Mouse (Mus musculus) layer of hippocampus, postnatal 36 days (tissue): Measurements from ENCODE around the gene Cryba1. TPM values are rescaled to one million over a fixed set of nuclear protein-coding genes. Genes with fewer than 3 reads are reported as not detected.
"Not testable (repeated sequence)": the region's sequence is repeated elsewhere in the genome, so short reads cannot be mapped to it uniquely, and the experiment has no call there.

ENCODE experiments used
- DNase-seq, 2 experiments: peaks; one replicate each; pipeline ENCODE4 v3.0.0; 2022
- total RNA-seq, 2 experiments: library from RNA; stranded (reverse); gene quantifications; 2 replicates each; pipeline ENCODE4 v1.2.3; 2021

The Cryba1 gene
- not detected for total RNA-seq

DNA sequence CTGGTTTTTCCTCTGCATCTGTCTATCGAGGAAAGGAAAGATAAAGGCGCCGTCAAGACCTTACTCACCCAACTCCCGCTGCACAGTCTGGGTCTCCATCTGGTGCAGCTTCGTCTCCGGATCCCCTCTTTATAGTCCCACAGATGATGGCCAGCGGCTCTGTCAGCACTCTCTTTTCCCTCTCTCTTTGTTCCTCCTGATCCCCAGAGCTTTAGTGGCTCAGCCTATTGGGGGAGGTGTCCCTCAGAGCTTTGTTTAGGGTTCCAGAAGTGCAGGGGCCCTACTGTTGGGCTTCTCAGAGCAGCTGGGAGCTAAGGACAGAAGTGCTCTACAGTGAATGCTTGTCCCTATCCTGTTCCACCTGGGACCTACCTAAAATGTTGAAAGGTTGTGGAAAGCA, at the start of gene Cryba1:
Cryba1 (minus strand) TSS at position 101 of the 400 bp plus-strand sequence.
- DNase-seq, result no peak

- DNase-seq, result no peak
These were observed 47.0 kb upstream of the Cryba1 start for GRCm38 (mm10) chr11:77771879-77772713.

GRCm38 (mm10) chr11:77770346-77770745, 45.3 kb upstream of the Cryba1 start:
- no peak for DNase-seq

DNA sequence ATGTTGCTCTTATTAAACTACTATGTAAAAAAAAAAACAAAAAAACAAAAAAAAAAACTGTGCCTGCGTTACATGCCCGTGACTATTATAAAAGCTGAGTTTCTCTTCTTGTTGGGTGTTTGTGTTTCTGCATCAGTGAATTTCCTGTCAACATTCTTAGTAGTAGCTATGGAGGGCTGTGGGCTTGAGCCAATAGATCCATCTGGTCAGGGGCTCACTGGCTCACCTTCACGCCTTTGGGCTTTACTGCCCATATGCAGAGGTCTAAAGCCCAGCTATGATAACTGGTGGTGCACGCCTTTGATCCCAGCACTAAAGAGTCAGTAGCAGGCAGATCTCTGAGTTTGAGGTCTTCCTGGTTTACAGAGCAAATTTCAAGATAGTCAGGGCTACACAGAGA, 44.4 kb upstream of the Cryba1 start:
- DNase-seq, result no peak

DNA sequence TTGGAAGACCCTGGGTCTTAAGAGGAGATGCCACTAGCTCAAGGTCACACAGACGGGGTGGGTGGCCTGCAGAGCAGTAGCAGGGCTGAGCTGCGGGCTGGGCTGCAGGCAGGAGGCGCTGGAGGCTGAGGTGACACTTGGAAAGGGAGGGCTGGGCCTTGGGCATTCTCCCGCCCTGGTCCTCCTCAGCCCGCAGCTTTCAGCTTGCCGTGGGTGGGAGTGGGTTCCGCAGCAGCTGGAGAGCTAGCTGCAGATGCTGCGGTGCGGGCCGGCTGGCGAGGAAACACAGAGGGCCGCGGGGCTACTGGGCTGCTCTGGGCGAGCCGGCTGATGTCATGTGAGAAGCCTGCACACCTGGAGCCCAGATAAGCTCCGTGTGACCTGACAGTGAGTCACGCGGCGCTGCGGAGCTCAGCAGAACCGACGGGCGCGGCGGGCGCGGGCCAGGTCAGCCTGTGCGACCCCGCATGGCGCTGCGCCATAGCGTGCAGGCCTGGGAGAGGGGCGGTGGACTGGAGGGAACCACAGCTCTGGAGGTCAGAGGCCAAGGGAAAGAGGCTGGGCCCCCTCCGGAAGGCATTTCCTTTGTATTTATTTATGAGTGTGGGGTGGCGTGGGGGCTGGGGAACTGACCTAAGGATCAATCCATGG, 41.4 kb upstream of the Cryba1 start:
- DNase-seq, result peak in 1 of 2 experiments; percentile 32

DNA sequence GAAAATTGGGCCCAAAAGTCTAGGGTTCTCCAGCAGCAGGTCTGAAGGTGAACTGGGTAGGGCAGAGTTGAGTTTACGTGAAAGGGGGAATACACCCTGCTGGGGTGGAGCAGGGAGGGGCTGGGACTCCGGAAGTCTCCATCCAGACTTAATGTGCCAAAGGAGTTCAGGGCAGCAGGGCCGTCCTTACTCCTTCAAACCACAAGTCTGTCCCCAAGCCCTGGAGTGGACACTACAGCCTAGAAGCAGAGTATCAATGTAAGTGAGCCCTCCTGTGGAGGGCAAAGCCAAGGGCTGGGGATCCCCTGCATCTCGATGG, 40.3 kb upstream of the Cryba1 start:
- no peak for DNase-seq

DNA sequence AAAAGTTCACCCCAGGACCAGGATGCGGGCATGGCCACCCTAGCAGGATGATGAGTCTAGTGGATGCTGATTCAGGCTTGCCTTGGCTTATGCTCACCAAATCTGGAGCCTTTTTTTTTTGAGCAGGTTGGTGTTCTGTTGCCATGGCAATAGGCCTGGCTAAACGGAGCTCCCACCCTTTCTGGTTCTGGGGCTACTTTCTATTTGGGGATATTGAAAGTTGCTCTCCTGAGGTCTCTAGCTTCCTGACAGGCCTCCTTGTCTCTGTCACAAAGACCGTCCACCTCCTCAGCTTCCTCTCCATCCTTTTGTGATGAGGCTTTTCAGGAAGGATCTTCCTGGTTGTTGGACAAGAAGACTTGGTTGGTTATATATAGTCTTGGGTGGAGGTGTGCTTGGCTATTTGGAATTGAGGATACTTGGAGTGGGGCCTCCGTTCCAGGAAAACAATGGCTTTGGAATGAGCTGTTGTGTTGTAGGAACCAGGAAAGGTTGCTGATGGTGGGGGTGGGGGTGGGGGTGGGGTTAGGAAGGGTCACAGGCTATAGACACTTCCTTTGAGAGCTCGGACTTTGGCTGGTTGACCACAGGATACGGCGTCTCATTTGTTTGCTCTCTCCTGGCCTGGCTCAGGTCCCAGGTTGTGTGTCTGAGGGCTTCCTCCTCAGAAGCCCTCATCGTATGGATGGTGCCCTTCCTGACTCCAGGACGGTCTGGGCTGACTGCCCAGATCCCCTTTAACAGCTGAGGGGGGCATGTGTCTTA, 39.8 kb upstream of the Cryba1 start:
- DNase-seq, result peak in 1 of 2 experiments; percentile 45

DNA sequence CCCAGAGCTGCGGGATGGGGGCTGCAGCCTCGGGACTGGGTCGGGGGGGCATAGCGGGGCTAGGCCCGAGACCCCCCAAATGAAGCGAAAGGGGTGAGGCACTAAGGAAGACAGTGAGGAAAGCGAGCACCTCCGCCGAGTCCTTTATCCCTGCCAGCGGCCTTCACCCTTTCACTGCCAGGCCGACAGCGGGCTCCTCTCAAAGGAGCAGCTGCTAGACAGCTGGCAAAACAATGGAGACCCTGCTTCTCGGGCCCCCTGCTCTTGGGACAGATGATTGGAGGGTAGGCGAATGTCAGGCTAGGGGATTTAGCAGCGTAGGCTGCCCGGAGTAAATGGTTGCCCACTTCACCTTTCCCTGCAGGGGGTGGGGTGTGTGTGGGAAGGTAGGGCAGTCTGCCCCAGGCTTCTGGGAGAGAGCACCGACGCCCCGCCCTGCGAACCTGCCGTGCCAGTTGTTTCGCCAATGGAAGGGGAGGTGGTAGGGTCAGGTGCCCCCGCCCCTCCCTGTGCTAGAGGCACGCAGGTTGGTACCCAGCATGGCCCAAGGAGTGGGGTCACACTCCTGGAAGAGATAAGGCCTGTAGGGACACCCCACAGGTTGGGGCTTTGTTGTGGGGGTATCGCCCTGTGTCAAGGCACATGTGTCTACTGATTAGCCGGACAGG, 38.7 kb upstream of the Cryba1 start:
- DNase-seq, result peak in 1 of 2 experiments; percentile 32

DNA sequence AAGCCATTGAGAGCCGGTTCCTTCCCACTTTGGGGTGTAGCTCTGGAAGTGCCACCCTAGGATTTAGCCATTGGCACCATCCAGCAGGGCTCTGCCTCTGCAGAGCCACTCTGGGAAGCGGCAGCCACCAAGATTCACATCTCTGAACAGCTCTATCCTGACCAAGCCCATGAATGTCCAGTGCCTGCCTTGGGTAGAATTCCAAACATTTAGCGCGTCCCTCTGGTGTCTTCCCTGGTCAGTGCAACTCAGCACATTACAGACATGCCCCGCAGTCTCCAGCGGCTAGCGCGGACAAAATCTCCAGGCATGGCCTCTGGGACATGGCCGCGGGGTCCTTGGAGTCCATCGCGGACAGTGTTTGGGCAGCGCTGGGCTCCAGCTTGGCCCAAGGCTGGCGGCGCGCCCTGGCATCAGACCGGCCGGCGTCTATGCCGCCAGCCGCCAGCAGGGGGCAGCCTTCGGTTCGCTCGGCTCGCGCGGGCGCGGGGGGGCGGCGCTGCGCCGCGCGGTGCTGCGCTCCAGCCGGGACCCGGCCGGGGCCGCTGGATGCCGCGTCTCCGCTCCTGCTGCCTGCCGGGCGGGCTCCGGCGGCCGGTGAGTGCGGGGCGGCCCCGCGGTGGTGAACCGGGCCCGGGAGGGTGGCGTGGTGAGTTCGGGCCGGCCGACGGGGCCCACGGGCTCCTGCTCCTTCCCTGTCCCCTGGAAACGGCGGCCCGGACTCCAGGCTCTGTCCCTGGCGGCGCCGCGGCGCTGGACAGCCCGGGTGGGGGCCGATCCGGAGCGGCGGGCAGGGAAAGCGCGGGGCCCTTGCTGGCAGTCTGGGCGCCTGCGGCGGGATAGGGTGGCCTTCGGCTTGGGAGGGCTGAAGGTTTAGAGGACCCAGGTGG, 37.9 kb upstream of the Cryba1 start, which contains the start of gene Myo18a:
Myo18a (plus strand) TSS at position 464 of the 890 bp plus-strand sequence.
- peak; percentile 78 to 81 for DNase-seq

DNA sequence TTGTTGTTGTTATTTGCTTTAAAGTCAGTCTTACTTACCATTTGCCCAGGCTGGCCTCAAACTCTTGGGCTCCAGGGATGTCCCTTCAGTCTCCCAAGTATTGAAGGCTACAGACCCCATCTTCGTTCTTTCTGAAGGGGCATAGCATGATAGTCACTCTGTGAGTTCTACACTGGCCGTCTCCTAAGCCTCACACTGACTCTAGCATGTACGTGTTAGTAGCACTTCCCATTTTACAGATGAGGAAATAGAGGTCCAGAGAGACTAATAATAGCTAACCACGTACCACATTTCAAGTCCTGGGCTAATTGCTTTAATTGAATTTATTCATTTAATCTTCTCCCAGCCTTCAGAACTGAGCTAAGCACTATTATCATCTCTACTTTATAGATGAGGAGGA, 34.9 kb upstream of the Cryba1 start:
- DNase-seq, result no peak

- DNase-seq, result no peak
These were observed 28.4 kb upstream of the Cryba1 start for GRCm38 (mm10) chr11:77753469-77753868.

DNA sequence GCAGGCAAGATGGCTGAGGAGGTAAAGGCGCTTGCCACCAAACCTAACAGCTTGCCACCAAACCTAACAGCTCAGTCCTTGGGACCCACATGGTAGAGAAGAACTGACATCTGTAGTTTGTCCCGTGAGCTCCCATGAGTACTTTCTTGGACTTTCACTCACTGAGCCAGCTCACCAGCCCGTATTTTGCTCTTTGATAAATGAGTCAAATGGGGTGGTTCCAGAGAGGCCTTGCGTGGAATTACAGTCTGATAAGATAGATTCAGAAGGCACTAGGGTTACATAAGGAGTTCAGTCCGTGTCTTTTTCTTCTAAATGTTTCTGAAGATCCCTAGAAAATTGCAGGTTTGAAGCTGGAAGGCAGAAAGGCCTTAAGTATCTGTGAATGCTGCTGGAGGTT, 27.4 kb upstream of the Cryba1 start:
- DNase-seq, result no peak

GRCm38 (mm10) chr11:77748996-77749395, 23.9 kb upstream of the Cryba1 start:
- no peak for DNase-seq

- DNase-seq, result not testable (repeated sequence)
These were observed 22.0 kb upstream of the Cryba1 start for GRCm38 (mm10) chr11:77747103-77747502.

GRCm38 (mm10) chr11:77746652-77747051, 21.6 kb upstream of the Cryba1 start:
- DNase-seq, result no peak

DNA sequence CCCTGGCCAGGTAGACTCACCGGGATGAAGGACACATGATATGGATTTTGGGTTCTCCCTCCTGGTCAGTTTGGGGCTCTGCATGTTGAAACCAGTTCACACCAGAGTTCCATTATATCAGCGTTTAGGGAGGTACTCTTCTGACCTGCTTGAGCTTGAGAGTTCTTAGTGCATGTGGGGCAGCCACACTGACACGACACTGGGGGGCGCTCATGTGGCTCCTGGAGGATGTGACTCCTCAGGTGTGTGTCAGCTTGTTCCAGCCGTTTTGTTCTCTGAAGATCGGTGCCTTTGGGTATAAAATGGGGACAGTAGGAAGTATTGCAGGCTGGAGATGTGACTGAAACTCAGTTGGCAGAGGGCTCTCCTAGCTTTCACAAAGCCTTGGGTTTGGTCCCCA, 18.9 kb upstream of the Cryba1 start:
- no peak for DNase-seq

GRCm38 (mm10) chr11:77738555-77738954, 13.5 kb upstream of the Cryba1 start:
- DNase-seq, result no peak

DNA sequence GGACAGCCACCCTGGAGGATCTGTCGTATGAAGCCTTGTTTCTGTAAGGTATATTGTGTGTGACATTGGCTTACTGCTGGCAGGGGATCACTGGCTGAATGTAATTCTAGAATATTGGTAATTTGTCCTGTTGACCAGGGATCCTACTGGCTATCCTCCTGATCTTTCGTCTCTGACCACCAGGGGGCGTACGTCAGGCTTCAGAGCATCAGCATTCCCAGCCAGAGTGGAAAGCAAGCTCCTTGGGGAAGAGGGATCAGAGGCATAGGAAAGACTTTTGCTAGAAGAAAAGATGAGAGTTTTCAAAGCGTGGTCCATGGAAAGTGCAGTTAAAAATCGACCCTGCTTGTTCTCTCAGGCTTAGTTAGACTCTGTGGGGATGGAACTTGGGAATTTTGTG, 12.2 kb upstream of the Cryba1 start:
- DNase-seq, result peak; percentile 77 to 80

DNA sequence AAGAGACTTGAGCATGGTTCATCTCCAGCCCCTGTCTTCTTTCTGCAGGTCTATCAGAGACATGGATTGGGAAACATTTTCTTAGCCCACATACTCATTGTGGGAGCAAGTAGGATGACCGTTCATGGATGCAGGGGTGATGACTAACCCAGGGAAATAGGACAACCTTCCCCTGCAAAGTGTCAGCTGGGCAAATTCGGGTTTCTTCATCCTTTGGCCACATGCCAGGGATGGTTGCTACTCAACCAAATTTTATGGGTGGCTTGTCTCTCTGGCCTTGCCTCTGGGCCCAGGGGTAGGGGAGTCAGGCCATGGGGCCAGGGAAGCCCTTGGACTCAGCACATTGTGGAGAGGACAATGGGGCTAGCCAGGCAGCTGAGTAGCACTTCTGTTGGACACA, 3.5 kb upstream of the Cryba1 start:
- DNase-seq, result no peak

- no peak for DNase-seq
These were observed 317 bp downstream of the Cryba1 start for GRCm38 (mm10) chr11:77724766-77725165.

DNA sequence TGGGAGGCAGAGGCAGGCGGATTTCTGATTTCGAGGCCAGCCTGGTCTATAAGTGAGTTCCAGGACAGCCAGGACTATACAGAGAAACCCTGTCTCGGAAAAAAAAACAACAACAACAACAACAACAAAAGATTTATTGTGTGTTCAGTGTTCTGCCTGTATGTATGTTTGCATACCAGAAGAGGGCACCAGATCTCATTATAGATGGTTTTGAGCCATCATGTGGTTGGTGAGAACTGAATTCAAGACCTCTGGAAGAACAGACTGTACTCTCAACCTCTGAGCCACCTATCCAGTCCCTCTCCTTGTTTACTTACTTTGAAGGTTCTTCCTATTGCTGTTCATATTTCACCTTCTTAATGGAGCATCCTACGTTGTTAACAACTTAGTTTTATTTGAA, 3.7 kb downstream of the Cryba1 start:
- DNase-seq, result no peak

GRCm38 (mm10) chr11:77719055-77719454, 6.0 kb downstream of the Cryba1 start:
- DNase-seq, result no peak
